Mouse (Mus musculus) ovary, postnatal 36 days (tissue): ENCODE measurements at regions not wholly inside any gene's neighbourhood (a gene's known extent, or its start where the extent isn't known, plus 50 kb on each side); places are given as distances from the start of the nearest gene placed in this dataset.

Source experiments
- DNase-seq: peaks from one replicate; pipeline ENCODE4 v3.0.0; 2022; ENCODE audit warnings: low spot score, mixed read lengths

- DNase-seq, result no peak
Observed at GRCm38 (mm10) chr13:46116576-46116975, 151.8 kb upstream of the Atxn1 start.

GRCm38 (mm10) chr13:46104971-46105370 is 140.2 kb upstream of the Atxn1 start:
- no peak for DNase-seq

GRCm38 (mm10) chr13:46098621-46099020 is 133.8 kb upstream of the Atxn1 start:
- no peak for DNase-seq

GRCm38 (mm10) chr13:46098131-46098530 is 133.3 kb upstream of the Atxn1 start:
- no peak for DNase-seq

GRCm38 (mm10) chr13:46096968-46097367 is 132.2 kb upstream of the Atxn1 start:
- DNase-seq, result peak; percentile 24

- DNase-seq, result no peak
Observed at GRCm38 (mm10) chr13:46096416-46096815, 131.6 kb upstream of the Atxn1 start.

- no peak for DNase-seq
Observed at GRCm38 (mm10) chr13:46092787-46093186, 128.0 kb upstream of the Atxn1 start.

GRCm38 (mm10) chr13:46091109-46091508 is 126.3 kb upstream of the Atxn1 start:
- DNase-seq, result no peak

GRCm38 (mm10) chr13:46088237-46088636 is 123.4 kb upstream of the Atxn1 start:
- no peak for DNase-seq

- DNase-seq, result no peak
Observed at GRCm38 (mm10) chr13:46087663-46088062, 122.9 kb upstream of the Atxn1 start.

GRCm38 (mm10) chr13:46076879-46077278 is 112.1 kb upstream of the Atxn1 start:
- DNase-seq, result no peak

- DNase-seq, result no peak
Observed at GRCm38 (mm10) chr13:46071670-46072069, 106.9 kb upstream of the Atxn1 start.

- no peak for DNase-seq
Observed at GRCm38 (mm10) chr13:46069571-46069970, 104.8 kb upstream of the Atxn1 start.

GRCm38 (mm10) chr13:46062758-46063157 is 98.0 kb upstream of the Atxn1 start:
- no peak for DNase-seq

GRCm38 (mm10) chr13:46059870-46060269 is 95.1 kb upstream of the Atxn1 start:
- DNase-seq, result no peak

- no peak for DNase-seq
Observed at GRCm38 (mm10) chr13:46058862-46059261, 94.1 kb upstream of the Atxn1 start.

- no peak for DNase-seq
Observed at GRCm38 (mm10) chr13:46058341-46058740, 93.5 kb upstream of the Atxn1 start.

- DNase-seq, result no peak
Observed at GRCm38 (mm10) chr13:46055410-46055809, 90.6 kb upstream of the Atxn1 start.

GRCm38 (mm10) chr13:46043568-46043967 is 78.8 kb upstream of the Atxn1 start:
- DNase-seq, result no peak

- no peak for DNase-seq
Observed at GRCm38 (mm10) chr13:46043016-46043415, 78.2 kb upstream of the Atxn1 start.

GRCm38 (mm10) chr13:46042224-46042623 is 77.4 kb upstream of the Atxn1 start:
- DNase-seq, result no peak

GRCm38 (mm10) chr13:46041475-46041874 is 76.7 kb upstream of the Atxn1 start:
- DNase-seq, result no peak

GRCm38 (mm10) chr13:46040062-46040461 is 75.3 kb upstream of the Atxn1 start:
- DNase-seq, result no peak

GRCm38 (mm10) chr13:46038441-46039331 is 73.9 kb upstream of the Atxn1 start:
- no peak for DNase-seq
